Mouse (Mus musculus): ENCODE results near the gene Adgrl1.

Adgrl1 gene

DNA sequence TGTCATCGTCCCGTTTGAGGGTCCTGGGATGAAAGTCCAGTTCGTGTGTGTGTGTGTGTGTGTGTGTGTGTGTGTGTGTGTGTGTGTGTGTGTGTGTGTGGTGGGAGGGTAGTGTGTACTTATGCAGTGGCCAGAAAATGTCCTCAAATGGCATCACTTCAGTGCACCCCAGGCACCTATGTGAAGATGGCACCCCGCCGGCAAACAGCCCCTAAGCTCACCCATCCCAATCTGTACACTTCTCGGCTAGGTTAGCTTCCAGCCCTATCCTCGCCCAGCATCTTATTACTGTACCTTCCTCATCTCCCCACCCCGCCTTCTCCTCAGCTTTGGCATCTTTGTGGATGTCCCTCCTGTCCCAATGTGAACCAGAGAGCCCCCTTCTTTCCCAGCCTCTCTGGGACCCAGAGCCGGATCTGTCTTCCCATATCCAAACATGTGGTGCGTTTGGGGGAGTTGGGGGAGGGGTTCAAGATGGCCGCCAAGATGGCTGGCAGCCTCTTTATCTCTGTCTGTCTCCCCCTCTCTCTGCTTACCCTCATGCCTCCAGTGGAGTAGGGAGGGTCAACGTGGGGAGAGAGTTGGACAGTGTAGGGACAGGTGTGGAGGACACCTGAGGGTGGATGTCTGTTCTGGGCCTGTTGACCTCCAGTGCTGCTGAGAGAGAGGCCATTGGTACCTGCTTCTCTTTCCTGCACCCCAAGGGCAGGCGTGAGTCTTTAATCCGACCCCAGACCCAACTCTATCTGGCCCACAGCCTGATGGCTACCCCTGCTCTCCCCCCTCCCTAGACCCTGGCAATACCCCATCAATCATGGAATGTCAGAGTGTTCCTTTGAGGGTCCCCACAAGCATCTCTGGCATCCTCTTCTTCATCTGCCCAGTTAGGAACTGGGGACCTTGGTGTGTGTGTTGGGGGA lies 1.9 kb downstream of the Adgrl1 start:
- DNase-seq (ENCODE audit: low read depth, low spot score), result no peak

DNA sequence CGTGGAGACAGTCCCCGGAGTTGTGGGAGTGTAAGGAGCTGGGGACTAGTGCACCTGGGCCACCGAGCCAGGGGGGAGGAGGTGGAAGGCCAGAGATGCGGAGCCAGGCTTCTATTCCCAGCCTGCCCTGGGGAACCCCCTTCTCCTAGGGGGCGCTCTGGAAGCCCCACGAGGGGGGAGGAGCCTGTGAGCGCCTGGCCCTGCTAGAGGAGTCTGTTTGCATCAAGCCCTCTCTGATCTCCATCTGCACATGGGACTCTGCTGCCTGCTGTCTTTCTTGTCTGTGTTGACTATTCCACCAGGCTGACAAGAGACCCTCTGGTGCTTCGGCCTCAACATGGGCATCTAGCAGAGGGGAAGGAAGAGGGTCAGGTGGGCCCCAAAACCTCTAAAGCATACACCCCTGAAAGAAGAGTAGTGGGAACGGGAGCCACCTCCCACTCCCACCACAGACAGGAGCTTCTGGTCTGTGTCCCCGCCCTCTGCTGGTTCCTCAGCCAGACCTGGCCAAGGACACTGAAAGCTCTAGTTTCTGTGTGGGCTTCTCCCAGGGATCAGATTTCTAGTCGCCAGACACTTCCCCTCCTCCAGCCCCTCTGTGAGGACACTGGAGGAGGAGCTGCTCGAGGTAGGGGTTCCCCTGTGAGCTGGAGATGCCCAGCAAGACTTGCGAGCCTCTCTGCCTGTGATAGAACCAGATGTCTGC lies 3.2 kb downstream of the Adgrl1 start:
- DNase-seq (ENCODE audit: low read depth, low spot score), result no peak

DNA sequence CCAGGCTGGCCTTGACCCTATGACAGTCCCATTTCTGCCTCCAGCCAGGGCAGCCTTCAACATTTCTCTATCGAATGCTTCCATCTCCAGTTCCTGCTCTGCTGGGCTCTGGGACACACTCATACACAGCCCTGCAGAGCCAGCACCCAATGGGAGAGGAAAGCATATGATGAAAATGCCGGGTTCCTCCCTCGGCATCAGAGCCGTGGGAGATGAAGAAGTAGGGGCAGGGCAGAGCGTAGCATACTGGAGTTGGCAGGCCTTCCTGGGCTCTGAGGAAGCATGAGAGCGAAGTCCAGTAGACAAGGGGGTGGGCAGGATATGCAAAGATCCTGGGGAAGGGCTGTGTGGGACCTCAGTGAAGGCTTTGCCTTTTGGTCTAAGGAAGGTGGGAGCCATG lies 8.7 kb downstream of the Adgrl1 start:
- DNase-seq (ENCODE audit: low read depth, low spot score), result no peak

DNA sequence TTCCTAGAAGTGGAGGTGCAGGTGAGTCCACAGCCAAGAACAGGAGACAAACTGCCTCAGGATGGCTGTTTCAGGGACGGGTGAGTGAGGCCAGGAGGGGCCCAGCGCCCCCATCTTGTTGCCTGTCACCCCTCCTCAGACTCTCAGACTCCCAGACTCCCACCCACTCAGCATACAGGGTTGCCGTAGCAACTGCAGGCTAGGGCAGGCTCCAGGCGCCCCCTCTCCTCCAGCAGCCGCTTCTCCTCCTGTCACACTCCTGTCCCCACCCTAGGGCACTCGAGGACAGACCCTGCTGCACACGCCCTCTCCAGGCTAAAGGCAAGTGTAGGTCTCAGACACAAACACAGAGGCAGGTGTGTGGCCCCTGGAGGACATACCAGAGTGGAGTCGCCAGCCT lies 9.4 kb downstream of the Adgrl1 start:
- DNase-seq (ENCODE audit: low read depth, low spot score), result no peak

GRCm38 (mm10) chr8:83911809-83912731 lies 12.2 kb downstream of the Adgrl1 start:
- no peak for DNase-seq (ENCODE audit: low read depth, low spot score)

GRCm38 (mm10) chr8:83914232-83914631 lies 14.3 kb downstream of the Adgrl1 start:
- DNase-seq (ENCODE audit: low read depth, low spot score), result no peak

DNA sequence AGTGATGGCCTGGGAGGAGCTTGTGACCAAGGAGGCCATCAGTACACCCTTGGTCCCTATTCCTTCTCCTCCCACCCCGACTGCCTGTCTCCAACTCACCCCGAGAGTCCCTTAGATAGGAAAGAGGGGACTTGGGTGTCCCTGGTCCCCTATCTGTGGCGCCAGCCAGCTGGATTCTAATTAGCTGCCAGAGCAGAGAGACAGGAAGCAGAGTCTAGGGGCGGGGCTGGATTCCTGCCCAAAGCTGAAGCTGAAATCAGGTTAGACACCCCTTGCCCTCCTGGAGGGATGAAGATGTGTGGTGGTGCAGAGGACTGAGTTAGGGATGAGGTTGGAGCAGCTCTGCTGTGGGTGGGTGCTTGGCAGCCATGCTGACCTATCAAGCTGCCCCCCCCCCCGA lies 15.0 kb downstream of the Adgrl1 start:
- no peak for DNase-seq (ENCODE audit: low read depth, low spot score)

DNA sequence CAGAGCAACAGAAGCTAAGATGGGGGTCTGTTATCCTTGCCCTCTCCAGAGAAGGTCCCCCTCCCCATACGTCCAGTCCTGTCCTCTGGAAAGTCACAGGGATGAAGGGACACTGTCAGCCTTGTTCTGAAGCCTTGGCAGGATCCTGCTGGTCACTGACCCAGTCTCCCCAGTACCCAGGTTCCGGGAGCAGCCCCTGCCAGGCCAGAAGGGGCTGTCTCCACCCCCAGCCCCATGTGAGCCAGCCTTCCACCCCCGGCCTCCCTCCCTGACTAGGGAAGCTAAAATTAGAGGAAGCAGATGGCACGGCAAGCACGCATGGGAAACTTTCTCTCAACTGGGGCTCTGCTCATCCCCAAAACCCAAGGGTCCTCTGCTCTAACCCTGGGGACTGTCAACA lies 16.1 kb downstream of the Adgrl1 start:
- no peak for DNase-seq (ENCODE audit: low read depth, low spot score)

DNA sequence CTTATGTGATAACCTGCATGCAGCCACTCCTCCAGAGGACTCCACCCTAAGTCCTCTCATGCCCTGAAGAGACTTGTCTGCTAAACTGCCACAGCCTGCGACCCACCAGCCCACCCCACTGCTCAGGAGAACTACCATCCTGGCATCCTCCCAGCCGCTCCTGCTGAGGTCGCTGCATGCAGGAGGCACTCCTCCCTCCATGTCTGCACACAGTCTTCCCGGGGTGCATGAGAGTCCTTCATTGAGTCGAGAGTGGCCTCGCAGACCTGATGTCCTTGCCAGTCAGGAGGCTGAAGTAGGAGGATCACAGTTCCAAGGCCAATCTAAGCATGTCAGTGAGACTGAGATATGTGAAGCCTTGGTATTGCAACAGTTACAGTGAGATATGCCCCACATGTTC lies 17.7 kb downstream of the Adgrl1 start:
- no peak for DNase-seq (ENCODE audit: low read depth, low spot score)

GRCm38 (mm10) chr8:83921558-83921957 lies 21.7 kb downstream of the Adgrl1 start:
- peak; percentile 48 for DNase-seq (ENCODE audit: low read depth, low spot score)

GRCm38 (mm10) chr8:83922727-83923126 lies 22.8 kb downstream of the Adgrl1 start:
- DNase-seq (ENCODE audit: low read depth, low spot score), result no peak

DNA sequence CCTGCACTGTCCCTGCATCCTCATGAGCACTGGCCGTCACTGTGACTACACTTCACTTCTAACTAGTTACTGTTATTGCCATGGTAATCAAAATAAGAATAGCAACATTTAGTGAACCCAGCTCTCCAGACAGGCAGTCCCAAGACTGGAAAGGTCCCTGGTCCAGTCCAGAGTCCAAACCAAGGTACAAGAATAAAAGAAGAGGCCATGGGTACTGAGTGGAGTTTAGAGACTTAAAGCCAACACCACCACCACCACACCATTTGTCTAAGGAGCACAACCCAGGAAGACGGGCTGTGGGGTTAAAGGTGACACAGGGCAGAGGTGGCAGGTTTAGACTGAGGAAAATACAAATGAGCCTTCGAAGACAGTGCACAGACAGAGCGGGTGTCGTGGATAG lies 24.7 kb downstream of the Adgrl1 start:
- DNase-seq (ENCODE audit: low read depth, low spot score), result no peak

DNA sequence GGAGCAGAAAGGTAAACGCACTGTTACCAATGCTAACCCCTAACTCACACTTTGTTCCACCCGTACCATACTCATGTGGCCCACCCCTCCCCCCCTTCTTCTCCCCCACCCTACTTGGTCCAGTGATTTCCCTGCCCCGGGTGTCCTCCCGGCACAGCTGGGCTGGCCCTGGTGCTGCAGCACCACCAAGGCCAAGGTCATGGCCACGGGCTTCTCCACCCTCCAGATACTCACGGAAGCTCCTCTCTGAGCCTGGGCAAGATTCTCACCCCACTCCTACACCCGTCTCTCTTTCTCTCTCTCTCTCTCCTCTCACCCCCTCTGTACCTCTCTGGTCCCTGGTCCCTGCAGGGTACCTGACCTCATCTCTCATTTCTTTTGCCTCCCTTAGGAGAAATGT lies 26.4 kb downstream of the Adgrl1 start:
- DNase-seq (ENCODE audit: low read depth, low spot score), result no peak

DNA sequence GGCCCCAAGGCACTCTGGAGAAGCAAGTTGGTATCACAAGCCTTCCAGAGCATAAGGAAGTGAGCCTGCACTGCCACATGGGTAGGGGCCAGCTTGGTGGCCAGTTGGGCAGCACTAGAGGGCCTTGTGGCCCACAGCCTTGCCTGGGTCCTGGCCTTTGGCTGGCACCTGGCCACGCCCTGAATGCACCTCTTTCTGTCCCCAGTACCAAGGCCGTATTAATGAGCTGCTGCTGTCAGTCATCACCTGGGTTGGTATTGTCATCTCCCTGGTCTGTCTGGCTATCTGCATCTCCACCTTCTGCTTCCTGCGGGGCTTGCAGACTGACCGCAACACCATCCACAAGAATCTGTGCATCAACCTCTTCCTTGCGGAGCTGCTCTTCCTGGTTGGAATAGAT lies 34.3 kb downstream of the Adgrl1 start:
- no peak for DNase-seq (ENCODE audit: low read depth, low spot score)

GRCm38 (mm10) chr8:83934994-83935393 lies 35.1 kb downstream of the Adgrl1 start:
- DNase-seq (ENCODE audit: low read depth, low spot score), result no peak

- DNase-seq (ENCODE audit: low read depth, low spot score), result no peak
Observed at GRCm38 (mm10) chr8:83935435-83935834, 35.5 kb downstream of the Adgrl1 start.

- DNase-seq (ENCODE audit: low read depth, low spot score), result no peak
Observed at GRCm38 (mm10) chr8:83937645-83938044, 37.7 kb downstream of the Adgrl1 start.

GRCm38 (mm10) chr8:83938330-83938729 lies 38.4 kb downstream of the Adgrl1 start:
- no peak for DNase-seq (ENCODE audit: low read depth, low spot score)

DNA sequence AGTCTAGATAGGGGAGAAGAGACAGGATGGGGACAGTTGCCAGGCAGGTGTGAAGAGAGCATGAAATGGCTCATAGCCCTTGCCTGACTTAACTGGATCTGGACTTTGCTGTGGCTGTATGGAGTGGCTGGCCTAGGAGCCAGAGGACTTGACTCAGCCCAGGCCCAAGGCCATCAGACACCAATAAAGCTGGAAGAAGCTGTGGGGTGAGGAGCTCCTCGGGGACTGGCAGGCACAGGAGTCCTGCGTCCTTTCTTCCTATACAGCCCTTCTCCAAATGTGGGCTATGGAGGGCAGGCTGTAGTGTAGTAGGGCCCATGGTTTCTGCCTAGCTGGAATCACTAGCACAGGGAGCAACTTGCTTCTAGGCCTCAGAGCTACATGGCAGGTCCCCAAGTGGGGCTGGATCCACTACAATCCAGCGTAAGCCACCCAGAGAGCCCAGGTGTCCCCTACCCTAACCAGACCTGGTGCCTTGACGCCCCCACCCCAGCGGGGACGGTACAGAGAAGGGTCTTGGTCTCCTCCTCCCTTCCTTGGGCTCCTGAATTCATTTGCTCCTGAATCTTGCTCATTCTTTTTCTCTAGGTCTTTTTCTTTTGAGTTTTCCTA lies 41.3 kb downstream of the Adgrl1 start:
- no peak for DNase-seq (ENCODE audit: low read depth, low spot score)

DNA sequence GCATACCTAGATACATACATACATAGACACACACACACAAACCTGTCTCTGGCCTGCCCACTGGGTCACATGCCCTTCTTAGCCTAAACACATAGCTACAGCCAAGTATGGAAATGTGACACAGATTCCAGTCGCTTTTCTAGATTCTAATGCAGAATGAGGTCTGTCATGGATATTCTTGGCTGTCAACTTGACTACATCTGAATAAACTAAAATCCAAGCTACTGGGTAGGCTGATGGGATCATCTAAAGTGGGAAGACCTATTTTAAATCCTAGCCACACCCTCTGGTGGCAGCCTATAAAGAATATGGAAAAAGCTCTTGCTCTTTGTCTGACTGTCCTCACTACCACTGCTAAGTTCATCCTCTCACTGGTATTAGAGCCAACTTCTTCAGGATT lies 42.5 kb downstream of the Adgrl1 start:
- DNase-seq (ENCODE audit: low read depth, low spot score), result no peak

- no peak for DNase-seq (ENCODE audit: low read depth, low spot score)
Observed at GRCm38 (mm10) chr8:83945540-83945939, 45.6 kb downstream of the Adgrl1 start.

- DNase-seq (ENCODE audit: low read depth, low spot score), result no peak
Observed at GRCm38 (mm10) chr8:83954749-83955105, 54.8 kb downstream of the Adgrl1 start.

Measured in skeletal muscle tissue, adult 2 months (tissue).